Mouse (Mus musculus): ENCODE data around the gene Klrd1.
"Not testable (repeated sequence)": the region's sequence is repeated elsewhere in the genome, so short reads cannot be mapped to it uniquely, and the experiment has no call there.

The Klrd1 gene

DNA sequence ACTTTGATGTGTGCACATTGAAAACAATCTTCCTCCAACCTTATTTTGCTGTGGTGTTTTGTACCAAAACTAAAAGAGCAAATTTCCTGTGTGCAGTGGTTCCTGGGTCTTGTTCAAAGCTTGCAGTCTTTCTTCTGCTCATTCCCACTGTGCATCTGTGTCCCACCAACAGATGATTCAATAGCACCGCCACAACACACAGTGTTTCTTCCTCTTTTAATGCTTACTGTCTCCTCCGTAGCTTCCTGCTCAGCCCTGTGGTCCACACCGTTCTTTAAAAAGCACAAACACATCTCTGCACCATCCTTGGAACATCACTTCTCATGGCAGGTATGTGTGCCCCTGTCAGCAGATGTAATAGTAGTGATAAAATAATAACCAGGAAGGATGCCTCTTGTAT is at the start of gene Klrd1:
Gene Klrd1 (plus strand): TSS at position 275 of the 400 bp plus-strand sequence.
- in situ Hi-C loops (cut with MseI, MboI) = no loop called here

DNA sequence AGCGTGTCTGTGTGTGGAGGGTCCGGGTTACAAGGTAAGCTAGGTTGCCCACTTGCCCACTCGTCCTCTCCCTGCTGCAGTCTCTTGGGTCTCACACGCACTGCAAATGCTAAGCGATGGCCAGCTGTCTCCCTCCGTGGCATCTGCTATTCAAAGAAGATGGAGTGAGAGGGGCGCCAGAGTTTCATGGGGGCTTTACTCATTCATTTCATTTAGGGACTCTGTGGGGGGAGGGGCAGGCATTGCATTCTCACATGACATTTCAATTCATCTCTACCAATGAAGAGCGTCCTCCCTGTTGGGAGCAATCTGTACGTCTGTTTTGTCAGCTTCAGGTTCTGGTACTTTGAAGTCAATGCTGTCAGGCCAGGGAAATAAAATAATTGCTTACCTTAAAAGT is 49.7 kb upstream of the Klrd1 start:
- in situ Hi-C loops (cut with MseI, MboI) = loop anchor here in 1 of 2 experiments (25.0 kb wide), 1 partner anchor 705 kb away; the partner anchor contains the start of genes Gm44511 and Klrb1b

DNA sequence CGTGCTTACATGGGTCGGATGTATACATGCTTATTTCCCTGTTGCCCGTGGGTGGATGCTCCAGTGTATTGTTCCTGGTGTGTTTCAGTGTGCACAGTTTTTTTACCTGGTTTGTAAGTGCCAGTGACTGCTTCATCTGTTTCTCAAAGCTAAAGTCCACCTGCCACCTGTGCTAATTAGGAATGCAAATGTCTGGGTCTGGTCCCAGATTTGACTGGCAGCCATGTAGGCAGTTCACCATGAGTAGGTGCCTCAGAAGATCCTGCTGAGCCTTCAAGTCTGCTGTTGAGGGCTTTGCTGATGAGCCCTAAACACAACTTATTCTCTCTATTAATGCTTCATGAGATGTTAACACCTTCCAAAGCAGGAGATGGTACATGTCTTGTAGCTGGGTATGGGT is 49.0 kb upstream of the Klrd1 start:
- in situ Hi-C loops (cut with MseI, MboI) = loop anchor here in 1 of 2 experiments (25.0 kb wide), 1 partner anchor 705 kb away; the partner anchor contains the start of genes Gm44511 and Klrb1b

DNA sequence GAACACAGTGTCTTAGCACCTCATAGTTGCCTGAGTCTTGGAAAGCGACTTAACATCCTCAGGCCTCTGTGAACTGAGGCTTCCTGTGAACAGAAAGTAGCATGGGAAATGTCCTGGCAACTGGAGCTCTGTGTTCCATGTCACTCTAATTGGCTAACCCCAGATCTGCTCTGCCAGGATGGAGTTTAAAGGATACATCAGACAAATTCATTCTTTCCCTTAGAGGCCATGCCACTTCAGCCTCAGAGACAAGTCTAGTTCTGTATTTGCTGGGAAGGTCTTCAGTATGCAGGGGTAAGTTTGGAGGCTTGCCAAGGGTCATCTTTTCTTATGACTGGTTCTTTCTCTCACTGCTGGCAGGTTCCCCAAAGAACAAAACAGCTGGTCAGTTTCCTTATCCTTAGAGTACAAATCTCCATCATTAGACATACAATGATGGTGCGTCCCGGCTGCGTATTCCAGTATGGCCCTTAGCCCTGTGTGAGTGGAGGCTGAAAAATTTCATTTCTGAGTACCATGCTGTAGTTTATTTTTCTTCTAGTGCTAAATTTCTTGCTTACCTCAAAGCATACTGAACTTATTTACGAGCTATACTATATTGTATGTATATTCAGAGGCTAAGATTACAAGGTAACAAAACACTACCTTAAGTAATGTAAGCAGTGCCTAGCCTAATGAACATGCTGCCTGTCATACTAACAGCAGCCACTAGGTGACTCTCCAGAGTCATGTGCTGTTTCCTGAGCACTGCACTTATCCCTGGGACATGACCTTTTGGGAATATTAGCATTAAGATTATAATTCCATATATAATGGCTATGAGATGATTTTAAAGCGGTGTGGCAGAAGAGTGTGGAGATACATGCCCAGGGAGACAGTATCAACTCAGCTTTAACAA is 47.6 kb upstream of the Klrd1 start:
- in situ Hi-C loops (cut with MseI, MboI) = loop anchor here in 1 of 2 experiments (25.0 kb wide), 1 partner anchor 707 kb away; the partner anchor contains the start of genes Gm44511 and Klrb1b

DNA sequence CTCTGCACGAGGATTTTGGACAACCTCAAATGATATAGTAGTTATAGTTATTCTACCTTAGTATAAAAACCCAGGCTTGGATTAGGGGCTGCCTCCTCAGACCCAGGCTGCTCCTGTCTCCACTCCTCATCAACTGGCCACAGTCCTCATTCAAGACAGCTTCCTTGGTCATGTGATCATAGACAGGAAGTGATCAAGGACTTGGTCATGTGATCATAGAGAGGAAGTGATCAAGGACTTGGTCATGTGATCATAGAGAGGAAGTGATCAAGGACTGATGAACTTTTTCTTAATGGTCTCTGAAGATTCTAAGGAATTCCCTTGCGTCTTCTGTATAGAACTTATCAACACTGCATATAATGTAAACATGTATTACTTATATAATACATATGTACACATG is 44.3 kb upstream of the Klrd1 start:
- in situ Hi-C loops (cut with MseI, MboI) = loop anchor here in 1 of 2 experiments (25.0 kb wide), 1 partner anchor 710 kb away; the partner anchor contains the start of genes Gm44511 and Klrb1b

DNA sequence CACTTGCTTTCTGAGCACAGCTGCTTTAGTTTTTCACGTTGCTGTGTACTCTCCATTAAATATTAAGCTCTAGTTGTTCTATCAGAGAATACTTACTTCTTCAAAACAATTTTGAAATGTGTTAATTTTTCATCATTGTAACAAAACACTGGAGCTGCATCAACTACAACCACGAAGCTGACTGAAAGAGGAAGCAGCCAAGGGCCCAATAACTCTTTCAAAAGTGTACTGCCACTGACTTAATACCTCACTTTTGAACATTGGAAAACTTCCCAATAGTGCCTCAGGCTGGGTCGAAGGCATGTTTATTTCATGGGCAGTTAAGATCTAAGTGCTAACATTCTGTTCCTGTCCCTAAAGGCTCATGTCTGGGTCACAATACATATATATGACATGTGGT is 43.6 kb upstream of the Klrd1 start:
- in situ Hi-C loops (cut with MseI, MboI) = loop anchor here in 1 of 2 experiments (25.0 kb wide), 1 partner anchor 711 kb away; the partner anchor contains the start of genes Gm44511 and Klrb1b

DNA sequence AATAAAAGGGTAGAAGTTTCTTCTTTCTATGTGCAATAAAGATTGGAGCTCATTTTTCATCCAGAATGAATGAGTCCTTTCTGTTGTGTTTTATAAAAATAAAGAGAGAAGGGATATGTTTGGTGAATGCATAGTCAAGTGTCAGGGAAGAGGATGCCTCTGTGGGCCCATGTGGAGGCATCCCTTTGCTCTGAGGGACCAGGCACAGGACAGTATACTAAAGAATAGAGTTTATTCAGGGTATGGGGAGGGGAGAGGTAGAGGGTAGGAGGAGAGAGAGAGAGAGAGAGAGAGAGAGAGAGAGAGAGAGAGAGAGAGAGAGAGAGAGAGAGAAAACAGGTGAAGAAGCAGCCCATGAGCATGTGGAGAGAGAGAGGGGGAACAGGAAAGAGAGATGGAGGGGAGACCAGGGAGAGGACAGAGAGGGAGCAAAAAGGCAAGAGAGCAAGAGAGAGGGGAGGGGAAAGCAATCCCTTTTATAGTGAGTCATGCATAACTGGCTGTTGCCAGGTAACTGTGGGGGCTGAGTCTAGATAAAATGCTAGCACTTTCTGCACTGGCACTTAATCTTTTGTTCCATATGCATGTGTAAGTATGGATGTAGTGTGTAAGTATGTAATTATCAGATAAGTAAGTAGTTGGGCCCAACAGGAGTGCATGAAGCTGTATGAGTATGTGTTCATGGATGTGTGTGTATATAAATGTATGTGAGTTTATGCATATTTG is 34.1 kb upstream of the Klrd1 start:
- in situ Hi-C loops (cut with MseI, MboI) = no loop called here

DNA sequence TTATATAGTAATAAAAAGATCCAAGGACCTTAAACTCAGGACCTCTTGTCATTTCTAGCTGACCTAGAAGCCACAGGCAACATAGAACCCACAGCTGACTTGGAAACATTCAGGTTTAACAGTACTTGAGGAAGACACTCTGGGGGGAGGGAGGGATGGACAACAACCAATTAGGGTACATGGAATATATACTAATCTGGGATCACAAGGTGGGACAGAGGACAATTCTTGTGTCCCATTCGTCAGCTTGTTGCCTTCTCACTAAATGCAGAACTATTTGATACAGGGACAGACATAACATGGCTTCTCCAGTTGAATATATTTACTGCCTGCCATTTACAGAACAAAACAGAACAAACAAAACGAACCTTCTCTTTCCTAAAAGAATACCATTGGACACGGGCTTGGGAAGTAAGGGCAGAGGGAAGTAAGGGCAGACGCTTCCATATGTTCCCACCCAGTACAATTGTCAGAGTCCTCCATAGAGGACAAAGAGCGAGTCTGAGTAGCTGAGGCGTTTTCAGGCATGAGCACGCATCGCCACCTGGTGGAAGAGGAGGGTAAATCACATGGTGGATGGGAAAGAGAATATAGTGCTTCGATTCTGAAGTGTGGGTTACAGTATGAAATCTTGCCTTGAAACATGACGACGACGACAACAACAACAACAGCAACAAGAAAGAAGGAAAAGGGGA is 32.5 kb upstream of the Klrd1 start:
- in situ Hi-C loops (cut with MseI, MboI) = no loop called here

DNA sequence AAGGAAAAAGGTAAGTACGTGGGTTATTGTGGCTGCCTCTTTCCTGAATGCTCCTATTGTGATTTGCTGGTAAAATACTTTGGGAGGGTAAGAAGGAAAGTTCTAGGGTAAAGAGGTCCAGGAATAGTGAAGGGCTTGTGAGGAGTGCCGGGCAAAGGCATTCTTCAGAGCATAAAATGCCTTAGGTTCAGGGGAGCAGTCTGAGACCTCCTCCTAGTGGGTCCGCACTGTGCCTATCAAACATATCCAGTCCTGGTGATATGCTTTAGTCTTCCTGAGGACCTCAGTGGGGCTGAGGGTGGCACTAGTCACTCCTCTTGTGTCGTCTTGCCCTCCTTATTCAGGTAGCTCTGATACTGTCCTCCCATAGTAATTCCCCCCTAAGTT is 31.9 kb upstream of the Klrd1 start:
- in situ Hi-C loops (cut with MseI, MboI) = no loop called here

DNA sequence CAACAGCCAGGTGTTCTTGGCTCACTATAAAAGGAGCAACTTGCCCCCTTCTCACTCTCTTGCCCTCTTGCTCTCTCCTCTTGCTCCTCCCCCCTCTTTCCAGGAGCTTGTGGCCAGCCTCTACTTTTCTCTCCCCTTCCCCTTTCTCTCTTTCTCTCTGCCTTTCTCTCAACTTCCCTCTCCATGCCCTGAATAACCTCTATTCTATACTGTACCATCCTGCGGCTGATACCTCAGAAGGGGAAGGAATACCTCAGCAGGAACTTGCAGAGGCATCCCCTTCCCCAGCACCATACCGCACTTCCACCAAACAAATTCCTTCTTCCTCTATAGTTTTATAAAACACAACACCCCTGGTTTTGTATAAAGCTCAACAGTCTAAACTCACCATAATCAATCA is 26.3 kb upstream of the Klrd1 start:
- in situ Hi-C loops (cut with MseI, MboI) = no loop called here

DNA sequence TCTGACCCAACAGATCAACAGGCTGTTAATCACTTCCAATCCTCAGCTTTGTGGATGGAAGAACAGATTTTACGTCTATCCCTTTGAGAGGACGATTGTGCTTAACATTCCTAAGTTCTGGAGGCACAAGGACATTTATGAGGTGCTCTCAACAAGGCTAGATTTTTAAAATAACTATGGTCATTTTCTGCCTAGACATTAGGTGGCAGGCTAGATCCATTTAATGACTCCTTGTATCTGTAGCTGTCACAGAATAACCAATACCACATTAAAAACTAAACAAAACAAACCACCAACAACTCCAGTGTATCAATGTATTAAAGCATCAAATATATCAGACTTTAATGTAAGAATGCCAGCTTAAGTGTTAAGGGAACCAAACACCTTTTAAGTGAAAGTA is 16.3 kb upstream of the Klrd1 start:
- in situ Hi-C loops (cut with MseI, MboI) = no loop called here

DNA sequence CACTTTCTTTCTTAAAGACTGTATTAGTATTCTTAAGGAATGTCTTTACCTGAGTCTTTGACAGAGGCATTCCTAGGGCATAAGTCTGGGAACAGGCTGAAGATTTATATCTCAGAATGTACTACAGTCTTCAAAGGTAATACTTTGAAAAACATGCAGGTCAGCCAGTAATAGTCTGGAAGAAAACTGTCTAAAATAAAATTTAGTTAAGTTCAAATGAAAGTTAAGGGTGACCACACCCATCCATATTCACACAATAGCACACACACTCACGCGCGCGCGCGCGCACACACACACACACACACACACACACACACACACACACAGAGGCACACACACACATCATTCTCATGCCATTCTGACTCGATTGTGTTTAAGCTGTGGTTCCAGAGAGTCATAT is 14.0 kb upstream of the Klrd1 start, which contains the start of gene Klre1:
Gene Klre1 (plus strand): TSS at position 301 of the 400 bp plus-strand sequence.
- in situ Hi-C loops (cut with MseI, MboI) = no loop called here

DNA sequence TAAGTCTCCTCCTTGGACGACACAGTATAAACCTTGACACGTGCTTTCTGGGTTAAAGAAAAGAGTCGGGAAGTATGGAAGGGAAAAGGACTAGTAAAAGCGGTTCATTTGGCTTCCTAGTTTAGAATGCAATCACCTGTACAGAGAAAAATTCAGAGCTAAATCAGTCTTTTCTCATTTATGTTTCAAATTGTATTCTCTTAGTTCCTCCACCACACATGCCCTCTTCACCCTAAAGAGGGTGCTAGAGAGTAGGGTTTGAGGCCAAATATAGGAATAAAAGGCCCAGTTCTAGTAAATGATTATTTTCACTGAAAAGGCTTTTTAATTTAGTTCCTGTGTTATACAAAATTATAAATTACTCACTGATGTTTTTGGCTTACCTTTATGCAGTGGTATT is 10.3 kb upstream of the Klrd1 start:
- in situ Hi-C loops (cut with MseI, MboI) = no loop called here

DNA sequence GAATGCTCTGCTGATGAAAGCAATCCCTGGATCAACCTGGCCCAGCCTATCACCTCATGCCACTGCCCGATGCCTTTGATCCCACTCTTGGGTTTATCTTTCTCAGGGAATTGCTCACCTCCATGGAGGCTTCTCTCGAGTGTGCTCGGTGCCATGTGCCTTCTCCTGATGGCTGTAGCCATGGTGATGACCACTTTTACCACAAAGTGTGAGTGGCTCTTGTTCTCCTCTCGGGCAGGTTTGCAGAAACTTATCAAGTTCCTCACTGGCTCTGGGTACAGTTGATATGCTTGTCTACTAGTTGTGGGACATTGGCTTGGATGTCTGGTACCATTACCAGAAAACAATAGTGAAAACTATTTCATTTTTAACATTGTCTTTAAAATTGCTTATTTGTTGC is 9.7 kb upstream of the Klrd1 start:
- in situ Hi-C loops (cut with MseI, MboI) = no loop called here

DNA sequence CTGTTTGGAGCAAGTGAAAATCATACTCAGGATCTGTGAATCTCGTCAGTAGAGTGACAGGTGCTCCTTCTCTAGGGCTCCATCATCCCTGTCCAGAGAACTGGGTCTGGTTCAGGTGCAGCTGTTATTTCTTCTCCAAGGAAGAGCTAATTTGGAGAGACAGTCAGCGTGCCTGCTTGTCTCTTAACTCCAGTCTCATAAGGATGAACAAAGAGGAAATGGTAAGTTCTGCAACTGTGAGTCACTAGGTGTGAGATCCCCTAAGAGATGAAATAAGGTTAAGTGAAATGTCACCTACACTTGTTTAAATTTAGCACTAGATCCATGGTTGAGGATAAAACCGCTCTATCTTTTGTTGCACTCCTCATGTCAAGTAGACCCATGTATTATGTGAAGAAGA is 8.6 kb upstream of the Klrd1 start:
- in situ Hi-C loops (cut with MseI, MboI) = no loop called here

DNA sequence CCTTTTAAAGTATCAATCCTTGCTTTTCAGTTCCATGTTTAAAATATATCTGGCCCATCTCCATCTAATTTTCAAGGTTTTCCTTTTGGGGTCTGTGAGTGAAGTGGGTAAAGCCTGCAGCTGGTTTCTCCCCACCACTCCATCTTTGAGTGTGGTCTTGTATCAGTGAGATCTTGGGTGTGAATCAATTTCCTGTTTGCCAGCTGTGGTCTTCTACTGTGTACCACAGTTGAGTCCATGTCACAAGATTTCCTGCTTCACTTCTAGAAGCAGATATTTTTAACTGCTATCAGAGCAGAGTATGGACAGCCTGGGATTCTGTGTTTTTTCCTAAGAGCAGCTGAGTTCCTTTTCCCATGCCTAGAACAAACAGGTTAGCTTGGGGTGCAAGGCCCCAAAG is 16.8 kb downstream of the Klrd1 start:
- in situ Hi-C loops (cut with MseI, MboI) = no loop called here

DNA sequence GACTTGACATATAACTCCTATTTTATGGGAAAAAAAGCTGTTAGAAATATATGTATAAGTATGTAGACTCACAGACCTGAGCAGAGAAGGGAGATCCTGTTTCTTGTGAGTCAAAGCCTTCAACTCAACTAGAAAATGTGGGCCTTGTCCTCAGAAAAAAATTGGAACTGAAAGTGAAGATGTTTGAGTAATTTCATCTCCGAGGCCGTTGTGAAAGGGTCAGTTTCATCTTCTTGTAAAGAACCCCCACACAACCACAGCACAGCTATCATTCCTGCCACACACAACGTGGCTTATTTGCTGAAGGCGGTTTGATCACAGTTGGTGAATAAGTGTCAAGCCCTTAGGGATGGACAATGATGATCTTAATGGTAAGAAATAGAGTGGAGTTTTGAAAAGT is 32.2 kb downstream of the Klrd1 start, which contains the start of gene Klrk1:
Gene Klrk1 (minus strand): TSS at position 130 of the 400 bp plus-strand sequence.
- in situ Hi-C loops (cut with MseI, MboI) = no loop called here

DNA sequence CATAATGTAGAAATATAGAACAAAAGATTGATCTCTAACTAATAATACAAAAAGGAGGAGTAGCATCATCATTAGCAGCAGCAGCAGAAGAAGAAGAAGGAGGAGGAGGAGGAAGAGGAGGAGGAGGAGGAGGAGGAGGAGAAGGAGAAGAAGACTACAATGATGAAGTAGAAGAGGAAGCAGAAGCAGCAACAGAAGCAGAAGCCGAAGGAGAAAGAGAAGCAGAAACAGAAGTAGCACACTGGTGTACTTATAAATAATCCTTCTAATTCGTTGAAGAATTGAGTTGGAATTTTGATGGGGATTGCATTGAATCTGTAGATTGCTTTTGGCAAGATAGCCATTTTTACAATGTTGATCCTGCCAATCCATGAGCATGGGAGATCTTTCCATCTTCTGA is 39.5 kb downstream of the Klrd1 start:
- in situ Hi-C loops (cut with MseI, MboI) = not testable (repeated sequence)

DNA sequence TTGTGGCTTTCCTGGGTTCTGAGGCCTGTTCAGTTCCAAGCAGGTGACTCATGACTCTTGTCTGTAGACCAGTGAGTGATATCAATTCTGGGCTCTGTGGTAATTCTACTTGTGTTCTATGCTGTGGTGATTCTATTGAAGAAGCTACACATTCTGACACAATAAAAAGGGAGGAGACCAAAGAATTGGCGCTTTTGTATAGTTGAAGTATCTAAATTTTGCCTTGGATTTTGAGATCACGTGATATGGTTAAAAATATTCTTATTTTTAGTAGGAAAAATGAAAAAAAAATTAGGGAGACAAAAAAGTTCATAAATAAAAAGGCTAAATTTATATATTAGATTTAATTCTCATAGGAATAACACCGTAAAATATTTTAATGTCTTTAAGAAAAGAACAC is 51.7 kb downstream of the Klrd1 start, which contains the start of gene Klrc3:
Gene Klrc3 (minus strand): TSS at position 101 of the 400 bp plus-strand sequence.
- in situ Hi-C loops (cut with MseI, MboI) = not testable (repeated sequence)

DNA sequence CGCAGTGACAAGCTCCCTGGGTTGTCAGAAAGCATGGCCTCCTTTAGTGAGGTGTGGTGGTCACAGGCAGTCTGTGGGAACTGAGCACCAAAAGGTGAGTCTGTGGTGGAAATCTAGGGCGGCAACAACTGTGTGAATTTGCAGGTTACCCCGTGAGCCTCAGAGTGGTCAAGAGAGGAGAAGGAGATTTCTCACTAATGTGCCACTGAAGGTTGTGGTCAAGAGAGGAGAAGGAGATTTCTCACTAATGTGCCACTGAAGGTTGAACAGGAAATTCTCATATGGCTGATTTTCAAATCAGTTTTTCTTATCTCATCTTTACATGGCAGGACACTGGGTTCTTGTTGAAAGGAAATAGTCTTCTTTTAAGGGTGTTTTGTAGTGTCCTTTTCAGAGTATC is 52.5 kb downstream of the Klrd1 start:
- in situ Hi-C loops (cut with MseI, MboI) = not testable (repeated sequence)
